Mouse (Mus musculus) forebrain, embryonic 10.5 days (tissue): ENCODE results near the gene Tbc1d9. TPM values are rescaled to one million over a fixed set of nuclear protein-coding genes. Genes with fewer than 3 reads are reported as not detected.

ENCODE experiments used
- DNase-seq: peaks from one replicate; pipeline ENCODE4 v3.0.0-alpha.2; 2017; ENCODE audit warnings: low spot score; ENCODE audit errors: extremely low spot score
- H3K27ac ChIP-seq: fragments of 300-500 bp; sonication (generic); 2 replicates; pipeline ENCODE4 v1.5.1; 2016; ENCODE audit warnings: mild to moderate bottlenecking
- H3K27me3 ChIP-seq: fragments of 300-500 bp; sonication (generic); 2 replicates; pipeline ENCODE4 v1.6.1; 2016; ENCODE audit warnings: mild to moderate bottlenecking; ENCODE audit not compliant: poor library complexity, severe bottlenecking
- H3K36me3 ChIP-seq: fragments of 300-500 bp; sonication (generic); replicated peaks from 2 replicates; pipeline ENCODE4 v1.6.1; 2016; ENCODE audit warnings: mild to moderate bottlenecking, moderate library complexity
- H3K4me1 ChIP-seq: fragments of 300-500 bp; sonication (generic); 2 replicates; pipeline ENCODE4 v1.6.1; 2016
- H3K4me3 ChIP-seq: fragments of 300-500 bp; sonication (generic); 2 replicates; pipeline ENCODE4 v1.5.1; 2016; ENCODE audit warnings: mild to moderate bottlenecking, moderate library complexity
- H3K9me3 ChIP-seq: fragments of 300-500 bp; sonication (generic); 2 replicates; pipeline ENCODE4 v1.6.1; 2016; ENCODE audit warnings: mild to moderate bottlenecking, moderate library complexity
- WGBS: fragments of 180-500 bp; shearing (Covaris S2); methylation state at CpG from one replicate; pipeline ENCODE4 v1.1.7; 2016; 5-methylcytosine and 5-hydroxymethylcytosine counted together
- polyA plus RNA-seq: library from polyadenylated mRNA; unstranded; fragments of >200 nt; fragmentation: Nextera tagmentation; extraction: Ambion mirVana; gene quantifications from 2 replicates; pipeline ENCODE4 v1.2.1, GENCODE M21; 2016

The Tbc1d9 gene
- polyA plus RNA-seq, 1 experiment from 2014 or later = 3.6 TPM

DNA sequence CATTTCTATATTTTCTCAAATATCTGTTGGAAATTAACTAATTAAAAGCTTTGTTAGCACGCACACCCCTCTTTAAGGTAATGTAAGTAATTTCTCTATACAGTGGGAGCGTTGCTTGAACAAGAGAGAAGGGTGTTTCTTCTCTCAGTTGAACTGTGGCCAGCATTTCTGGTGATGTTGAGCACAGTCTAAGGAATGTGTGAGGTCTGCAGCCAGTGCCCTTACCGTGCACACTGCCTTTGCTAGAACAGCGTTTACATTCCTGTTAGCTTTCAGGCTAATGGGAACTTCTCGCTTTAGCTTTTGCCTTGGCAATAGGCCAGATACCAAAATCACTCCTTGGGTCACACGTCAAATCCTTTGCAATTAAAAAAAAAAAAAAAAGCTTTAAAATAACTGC is 21.2 kb downstream of the Tbc1d9 start:
- Histone ChIP-seq H3K4me3 (no peak overlapping the region), H3K36me3 (no peaks in the 10 kb centered on the region), H3K27ac (no peak overlapping the region), H3K27me3 (no peaks in the 10 kb centered on the region), H3K9me3 (no peaks in the 10 kb centered on the region), H3K4me1 (peaks cover 24% of the 10 kb centered on the region)
- no peak for DNase-seq
- 82% methylated on average over 6 of the region's 6 CpGs for WGBS

GRCm38 (mm10) chr8:83187363-83187962 is 22.3 kb downstream of the Tbc1d9 start:
- Histone ChIP-seq H3K4me1 (peaks cover 18% of the 10 kb centered on the region), H3K4me3 (no peak overlapping the region), H3K36me3 (no peaks in the 10 kb centered on the region), H3K27ac (no peak overlapping the region), H3K9me3 (no peaks in the 10 kb centered on the region), H3K27me3 (no peaks in the 10 kb centered on the region)
- WGBS = 91% methylated on average over 10 of the region's 10 CpGs
- DNase-seq = no peak

DNA sequence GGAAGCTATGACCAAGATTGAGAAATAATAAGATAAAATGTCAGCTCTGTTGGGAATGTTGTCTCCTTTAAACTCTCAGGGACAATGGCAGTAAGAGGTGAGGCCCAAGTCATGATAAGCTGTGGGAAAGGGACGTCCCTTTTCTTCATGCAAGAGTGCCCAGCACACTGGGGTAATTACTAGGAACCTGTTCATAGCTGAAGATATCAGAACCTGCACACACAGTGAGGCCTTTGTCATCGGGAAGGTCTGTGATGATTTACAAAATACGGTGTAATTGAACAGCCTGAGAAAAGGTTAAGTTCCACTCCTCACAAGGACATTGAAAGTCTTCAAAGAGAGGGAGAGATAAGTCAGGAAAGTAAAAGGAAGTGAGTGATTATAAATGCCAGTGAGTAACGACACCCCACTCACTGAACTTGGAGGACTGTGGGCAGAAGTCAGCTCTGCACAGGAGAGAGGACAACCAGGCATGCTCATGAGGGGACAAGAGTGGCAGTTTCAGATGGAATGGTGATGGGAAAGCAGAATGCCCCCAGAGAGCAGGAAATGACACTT is 24.5 kb downstream of the Tbc1d9 start:
- Histone ChIP-seq H3K9me3 (no peaks in the 10 kb centered on the region), H3K27me3 (no peaks in the 10 kb centered on the region), H3K4me1 (peaks cover 8% of the 10 kb centered on the region), H3K4me3 (no peak overlapping the region), H3K36me3 (no peaks in the 10 kb centered on the region), H3K27ac (no peak overlapping the region)
- DNase-seq = no peak
- 78% methylated on average over 4 of the region's 4 CpGs for WGBS

DNA sequence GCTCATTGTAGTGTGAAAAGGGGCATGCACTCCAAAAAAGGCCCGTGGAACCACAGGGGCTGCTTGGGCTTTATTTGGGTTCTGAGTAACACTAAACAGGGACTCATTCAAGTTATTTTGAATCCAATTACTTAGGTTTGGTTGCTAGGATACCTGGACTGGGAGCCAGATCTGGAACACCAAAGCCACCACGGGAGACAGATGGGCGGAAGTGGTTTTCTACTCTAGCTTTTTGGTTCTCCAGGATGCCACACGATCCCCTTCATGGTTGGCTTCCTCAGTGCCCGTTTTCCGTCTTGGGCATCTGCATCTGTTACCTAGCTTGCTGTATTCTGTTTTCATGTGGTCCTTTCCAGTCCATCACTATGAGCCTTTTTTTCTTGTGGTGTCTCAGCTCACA is 30.9 kb downstream of the Tbc1d9 start:
- Histone ChIP-seq H3K36me3 (no peaks in the 10 kb centered on the region), H3K4me3 (no peak overlapping the region), H3K9me3 (no peaks in the 10 kb centered on the region), H3K27me3 (no peaks in the 10 kb centered on the region), H3K4me1 (peaks cover 9% of the 10 kb centered on the region), H3K27ac (no peak overlapping the region)
- no peak for DNase-seq
- 80% methylated on average over 6 of the region's 6 CpGs for WGBS

GRCm38 (mm10) chr8:83199715-83200114 is 34.6 kb downstream of the Tbc1d9 start:
- 81% methylated on average over 8 of the region's 8 CpGs for WGBS
- H3K9me3 ChIP-seq = no peaks in the 10 kb centered on the region
- no peak overlapping the region for H3K4me3 ChIP-seq
- no peak for DNase-seq
- H3K27me3 ChIP-seq = no peaks in the 10 kb centered on the region
- H3K4me1 ChIP-seq = peaks cover 12% of the 10 kb centered on the region
- no peak overlapping the region for H3K27ac ChIP-seq
- no peaks in the 10 kb centered on the region for H3K36me3 ChIP-seq

GRCm38 (mm10) chr8:83200191-83201177 is 35.3 kb downstream of the Tbc1d9 start:
- Histone ChIP-seq H3K27ac (no peak overlapping the region), H3K27me3 (no peaks in the 10 kb centered on the region), H3K4me1 (peaks cover 12% of the 10 kb centered on the region), H3K9me3 (no peaks in the 10 kb centered on the region), H3K36me3 (no peaks in the 10 kb centered on the region), H3K4me3 (no peak overlapping the region)
- 90% methylated on average over 16 of the region's 16 CpGs for WGBS
- DNase-seq = no peak

- no peak for DNase-seq
- peaks cover 3% of the 10 kb centered on the region for H3K4me1 ChIP-seq
- H3K27me3 ChIP-seq = no peaks in the 10 kb centered on the region
- WGBS = 95% methylated on average over 11 of the region's 11 CpGs
- H3K36me3 ChIP-seq = no peaks in the 10 kb centered on the region
- H3K4me3 ChIP-seq = no peak overlapping the region
- H3K27ac ChIP-seq = no peak overlapping the region
- H3K9me3 ChIP-seq = no peaks in the 10 kb centered on the region
Measured at GRCm38 (mm10) chr8:83202946-83203345, 37.8 kb downstream of the Tbc1d9 start.

DNA sequence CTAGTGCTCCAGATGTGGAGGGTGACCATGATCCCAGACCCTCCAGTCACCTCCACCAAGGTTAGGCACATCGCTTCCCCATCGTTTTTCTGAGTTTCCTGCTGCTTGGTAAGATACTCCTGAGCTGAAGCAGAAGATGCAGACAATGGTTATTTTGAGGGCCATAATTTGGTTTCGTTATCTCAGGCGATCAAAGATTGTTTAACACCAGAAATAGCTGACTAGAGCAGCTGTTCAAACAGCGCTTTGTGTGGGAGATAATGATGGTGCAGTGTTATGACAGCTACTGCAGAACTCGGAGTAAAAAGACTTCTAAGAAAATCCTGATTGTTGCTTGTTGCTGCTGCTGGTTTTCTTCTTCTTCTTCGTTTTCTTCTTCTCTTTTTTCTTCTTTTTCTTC is 40.8 kb downstream of the Tbc1d9 start:
- H3K9me3 ChIP-seq = no peaks in the 10 kb centered on the region
- 89% methylated on average over 7 of the region's 7 CpGs for WGBS

DNA sequence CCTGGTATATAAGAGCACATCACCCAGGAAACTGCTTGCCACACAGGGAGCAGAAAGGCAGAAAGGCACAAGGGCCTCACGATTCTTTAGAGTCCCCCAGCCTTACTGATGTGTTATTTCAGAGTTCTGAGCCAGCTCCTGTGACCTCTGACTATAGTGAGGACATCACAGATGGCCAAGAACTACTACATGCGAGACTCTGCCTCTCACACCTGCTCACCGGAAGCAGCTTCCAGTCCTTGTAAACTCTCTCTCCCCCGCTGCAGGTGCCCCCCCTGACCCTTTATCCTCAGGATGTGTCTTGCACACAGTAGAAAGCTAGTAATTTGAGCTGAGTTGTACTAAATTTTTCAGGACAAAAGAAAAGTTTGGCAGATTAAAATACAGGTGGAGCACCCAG is 44.4 kb downstream of the Tbc1d9 start:
- 88% methylated on average over 4 of the region's 4 CpGs for WGBS
- Histone ChIP-seq H3K9me3 (no peaks in the 10 kb centered on the region), H3K27ac (no peak overlapping the region), H3K4me1 (no peaks in the 10 kb centered on the region), H3K36me3 (peaks cover 25% of the 10 kb centered on the region), H3K4me3 (no peak overlapping the region), H3K27me3 (no peaks in the 10 kb centered on the region)
- no peak for DNase-seq

More for the DNA sequence above, 40.8 kb downstream of the Tbc1d9 start:
- no peak for DNase-seq
- peaks cover 9% of the 10 kb centered on the region for H3K36me3 ChIP-seq
- no peaks in the 10 kb centered on the region for H3K27me3 ChIP-seq
- H3K27ac ChIP-seq = no peak overlapping the region
- no peak overlapping the region for H3K4me3 ChIP-seq
- peaks cover 3% of the 10 kb centered on the region; the same call in 1 of the 2 replicates for H3K4me1 ChIP-seq

DNA sequence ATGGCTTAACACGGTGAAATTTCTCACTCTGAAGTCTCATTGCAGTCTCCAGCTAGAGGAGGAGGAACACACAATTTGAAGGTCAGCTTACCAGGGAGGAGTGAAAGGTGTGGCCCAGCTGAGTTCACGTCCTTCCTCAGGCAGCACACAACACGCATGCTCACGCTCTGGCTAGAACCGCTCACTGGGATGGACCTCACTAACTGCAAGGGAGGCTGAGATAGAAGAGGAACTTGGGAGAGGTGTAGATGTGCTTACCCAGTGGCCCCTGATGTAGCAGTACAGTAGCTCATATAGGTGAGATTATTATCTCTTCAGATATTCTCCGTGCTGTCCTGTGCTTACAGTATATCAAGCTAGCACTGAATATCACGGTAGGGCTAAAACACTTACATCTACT is 45.5 kb downstream of the Tbc1d9 start:
- Histone ChIP-seq H3K4me1 (peaks cover 6% of the 10 kb centered on the region; the same call in 1 of the 2 replicates), H3K27ac (no peak overlapping the region), H3K36me3 (peaks cover 25% of the 10 kb centered on the region), H3K27me3 (no peaks in the 10 kb centered on the region), H3K9me3 (no peaks in the 10 kb centered on the region), H3K4me3 (no peak overlapping the region)
- no peak for DNase-seq
- WGBS = 92% methylated on average over 7 of the region's 7 CpGs

- no peak for DNase-seq
- H3K27ac ChIP-seq = peak overlapping the region; percentile 26; the same call in 1 of the 2 replicates
- WGBS = 74% methylated on average over 5 of the region's 5 CpGs
- H3K9me3 ChIP-seq = no peaks in the 10 kb centered on the region
- peaks cover 6% of the 10 kb centered on the region; the same call in 1 of the 2 replicates for H3K4me1 ChIP-seq
- no peak overlapping the region for H3K4me3 ChIP-seq
- H3K36me3 ChIP-seq = peaks cover 25% of the 10 kb centered on the region
- no peaks in the 10 kb centered on the region for H3K27me3 ChIP-seq
Measured at GRCm38 (mm10) chr8:83215065-83215464, 49.9 kb downstream of the Tbc1d9 start.

GRCm38 (mm10) chr8:83216520-83216919 is 51.4 kb downstream of the Tbc1d9 start:
- Histone ChIP-seq H3K4me3 (no peak overlapping the region), H3K27me3 (no peaks in the 10 kb centered on the region), H3K9me3 (no peaks in the 10 kb centered on the region), H3K36me3 (peaks cover 12% of the 10 kb centered on the region), H3K4me1 (peaks cover 6% of the 10 kb centered on the region; the same call in 1 of the 2 replicates), H3K27ac (no peak overlapping the region)
- 88% methylated on average over 6 of the region's 6 CpGs for WGBS
- DNase-seq = no peak

- WGBS = 92% methylated on average over 9 of the region's 9 CpGs
- no peak overlapping the region for H3K27ac ChIP-seq
- peaks cover 6% of the 10 kb centered on the region for H3K36me3 ChIP-seq
- H3K4me3 ChIP-seq = no peak overlapping the region
- H3K9me3 ChIP-seq = no peaks in the 10 kb centered on the region
- DNase-seq = no peak
- no peaks in the 10 kb centered on the region for H3K27me3 ChIP-seq
- H3K4me1 ChIP-seq = peaks cover 6% of the 10 kb centered on the region; the same call in 1 of the 2 replicates
Measured at GRCm38 (mm10) chr8:83217196-83217595, 52.0 kb downstream of the Tbc1d9 start.
